Mouse (Mus musculus): ENCODE measurements around the gene Gal3st2c.
"Not testable (repeated sequence)": the region's sequence is repeated elsewhere in the genome, so short reads cannot be mapped to it uniquely, and the experiment has no call there.

DNA sequence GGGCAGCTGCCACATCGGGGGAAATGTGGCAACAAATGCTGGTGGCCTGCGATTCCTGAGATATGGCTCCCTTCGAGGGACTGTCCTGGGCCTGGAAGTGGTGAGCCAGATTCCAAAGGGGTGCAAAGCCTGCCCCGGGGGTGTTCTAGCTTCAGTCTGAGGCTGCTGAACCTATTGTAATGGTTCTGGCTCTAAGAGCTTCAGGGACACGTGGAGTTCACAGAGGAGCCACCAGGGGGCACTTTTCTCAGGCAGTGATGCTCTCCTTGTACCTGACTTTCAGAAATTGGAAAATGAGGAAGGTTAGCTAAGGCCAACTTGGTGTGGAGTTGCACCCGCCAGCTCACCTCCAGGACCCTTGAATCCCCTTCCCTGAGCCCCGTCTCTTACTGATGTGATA lies 12.0 kb upstream of the Gal3st2c start:
- TF ChIP-seq POLR2A (IDR thresholded peaks at IDR 0.05; ENCODE audit: low read depth, low read length); CTCF (IDR thresholded peaks at IDR 0.05; ENCODE audit: extremely low read depth, insufficient read depth, insufficient read length, insufficient replicate concordance): not testable (repeated sequence)

Measured in spleen, adult 2 months (tissue).